Mouse (Mus musculus) heart, postnatal 0 days (tissue): ENCODE data around the gene Mogat1.

Experiments used
- CTCF ChIP-seq: IDR thresholded peaks from 2 replicates; pipeline ENCODE4 v1.5.1; 2016; ENCODE audit warnings: antibody characterized with exemption, control low read depth, low read depth
- EP300 ChIP-seq: IDR thresholded peaks from 2 replicates; pipeline ENCODE4 v1.6.1; 2016; ENCODE audit warnings: antibody characterized with exemption, low read depth

GRCm38 (mm10) chr1:78537494-78538010 lies 26.8 kb downstream of the Mogat1 start:
- TF ChIP-seq CTCF: no peak
- TF ChIP-seq EP300: no peak
